Mouse (Mus musculus) limb, embryonic 12.5 days (tissue): Measurements from ENCODE around the gene Heatr6. TPM values are rescaled to one million over a fixed set of nuclear protein-coding genes. Genes with fewer than 3 reads are reported as not detected.

Experiments used
- ATAC-seq: fragments of 200-750 bp; cut with Nextera tagmentation; 2 replicates; pipeline ENCODE4 v1.8.0; 2017; ENCODE audit warnings: low read depth, moderate TSS enrichment; ENCODE audit not compliant: insufficient number of reproducible peaks, insufficient read depth, low FRiP score, low TSS enrichment
- H3K27ac ChIP-seq: fragments of 300-500 bp; sonication (generic); 2 replicates; pipeline ENCODE4 v1.5.1; 2016; ENCODE audit warnings: mild to moderate bottlenecking, moderate library complexity
- H3K27me3 ChIP-seq: fragments of 300-500 bp; sonication (generic); 2 replicates; pipeline ENCODE4 v1.6.1; 2016; ENCODE audit warnings: mild to moderate bottlenecking, moderate library complexity
- H3K36me3 ChIP-seq: fragments of 300-500 bp; sonication (generic); 2 replicates; pipeline ENCODE4 v1.6.1; 2016; ENCODE audit warnings: mild to moderate bottlenecking, moderate library complexity
- H3K4me1 ChIP-seq: fragments of 300-500 bp; sonication (generic); replicated peaks from 2 replicates; pipeline ENCODE4 v1.6.1; 2016
- H3K4me2 ChIP-seq: fragments of 300-500 bp; sonication (generic); 2 replicates; pipeline ENCODE4 v1.6.1; 2016; ENCODE audit warnings: mild to moderate bottlenecking, moderate library complexity
- H3K4me3 ChIP-seq: fragments of 300-500 bp; sonication (generic); replicated peaks from 2 replicates; pipeline ENCODE4 v1.5.1; 2016; ENCODE audit warnings: mild to moderate bottlenecking
- H3K9ac ChIP-seq: fragments of 300-500 bp; sonication (generic); replicated peaks from 2 replicates; pipeline ENCODE4 v1.6.1; 2016; ENCODE audit warnings: mild to moderate bottlenecking, moderate library complexity
- H3K9me3 ChIP-seq: fragments of 300-500 bp; sonication (generic); 2 replicates; pipeline ENCODE4 v1.6.1; 2016; ENCODE audit warnings: mild to moderate bottlenecking, moderate library complexity
- WGBS: fragments of 180-500 bp; shearing (Covaris S2); methylation state at CpG from one replicate; pipeline ENCODE4 v1.1.7; 2016; 5-methylcytosine and 5-hydroxymethylcytosine counted together
- polyA plus RNA-seq: library from polyadenylated mRNA; unstranded; fragments of >200 nt; fragmentation: Nextera tagmentation; extraction: Ambion mirVana; gene quantifications from 2 replicates; pipeline ENCODE4 v1.2.1, GENCODE M21; 2016

Heatr6 gene
- polyA plus RNA-seq: 30.4 and 30.8 TPM in 2 replicates

DNA sequence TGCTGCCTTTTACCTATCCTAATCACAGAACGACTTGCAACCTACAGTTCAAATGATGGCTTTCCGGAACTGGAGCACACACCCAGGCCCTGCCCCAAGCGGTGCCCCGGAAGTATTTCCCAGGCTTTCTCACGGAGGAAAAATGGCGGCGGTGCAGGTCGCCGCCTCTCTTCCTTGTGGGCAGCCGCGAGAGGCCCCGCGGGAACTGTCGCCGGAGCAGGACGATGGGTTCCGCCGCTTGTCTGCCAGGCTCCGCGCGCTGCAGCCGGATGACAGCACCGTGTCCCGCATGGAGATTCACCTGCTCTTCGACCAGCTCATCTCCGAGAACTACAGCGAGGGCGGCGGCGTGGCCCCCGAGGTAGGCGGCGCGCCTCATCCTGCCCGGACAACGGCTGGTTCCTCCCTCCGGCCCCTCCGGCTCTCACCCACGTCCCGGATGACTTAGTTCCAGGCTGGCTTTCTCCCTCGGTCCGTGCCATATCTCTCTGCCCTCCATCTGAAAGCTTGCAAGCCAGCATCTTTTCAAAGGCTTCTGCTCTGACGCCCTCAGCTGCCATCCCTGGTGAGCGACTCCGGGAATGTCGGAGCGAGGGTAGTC is at the start of gene Heatr6:
Gene Heatr6, plus strand, starts transcription at position 116 of the 601 bp plus-strand sequence.
- Histone ChIP-seq H3K4me1 (peaks cover 12% of the 10 kb centered on the region), H3K36me3 (peaks cover 29% of the 10 kb centered on the region), H3K4me3 (peak within 1 kb of the TSS; percentile 83), H3K9me3 (no peaks in the 10 kb centered on the region), H3K27me3 (no peaks in the 10 kb centered on the region; the same call in none of the 2 replicates), H3K4me2 (peak within 1 kb of the TSS; percentile 74), H3K9ac (peak within 1 kb of the TSS; percentile 84), H3K27ac (peak within 1 kb of the TSS; percentile 79)
- peak; percentile 94 for ATAC-seq
- WGBS: under 1% methylated on average over 47 of the region's 47 CpGs

DNA sequence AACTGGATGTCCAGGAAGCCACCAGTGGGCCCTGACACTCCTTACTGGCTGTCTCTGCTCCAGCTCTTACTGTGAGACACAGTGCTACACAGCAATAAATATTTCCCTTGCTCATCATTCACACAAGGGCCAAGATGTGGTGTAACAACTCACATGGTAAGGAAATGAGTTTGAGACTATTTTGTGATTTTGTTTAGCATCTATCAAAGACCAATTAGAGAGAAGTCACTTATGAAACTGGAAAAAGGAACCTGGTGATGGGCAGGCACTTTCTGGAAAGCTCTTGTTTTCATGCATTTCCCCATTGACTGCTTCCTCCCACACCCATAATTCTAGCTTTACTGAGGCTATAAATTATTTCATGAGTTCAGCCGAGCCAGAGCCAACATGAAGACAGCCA is 49.8 kb upstream of the Heatr6 start, which contains the start of gene Wfdc17:
Gene Wfdc17, plus strand, starts transcription at position 287 of the 400 bp plus-strand sequence.
- Histone ChIP-seq H3K4me3 (no peak within 1 kb of the TSS), H3K9me3 (no peaks in the 10 kb centered on the region), H3K27ac (no peak within 1 kb of the TSS), H3K4me1 (no peaks in the 10 kb centered on the region), H3K36me3 (no peaks in the 10 kb centered on the region), H3K27me3 (no peaks in the 10 kb centered on the region; the same call in 1 of the 2 replicates), H3K9ac (no peak within 1 kb of the TSS), H3K4me2 (no peak within 1 kb of the TSS)
- no peak for ATAC-seq
- WGBS: 13% methylated on average over 1 of the region's 1 CpGs

DNA sequence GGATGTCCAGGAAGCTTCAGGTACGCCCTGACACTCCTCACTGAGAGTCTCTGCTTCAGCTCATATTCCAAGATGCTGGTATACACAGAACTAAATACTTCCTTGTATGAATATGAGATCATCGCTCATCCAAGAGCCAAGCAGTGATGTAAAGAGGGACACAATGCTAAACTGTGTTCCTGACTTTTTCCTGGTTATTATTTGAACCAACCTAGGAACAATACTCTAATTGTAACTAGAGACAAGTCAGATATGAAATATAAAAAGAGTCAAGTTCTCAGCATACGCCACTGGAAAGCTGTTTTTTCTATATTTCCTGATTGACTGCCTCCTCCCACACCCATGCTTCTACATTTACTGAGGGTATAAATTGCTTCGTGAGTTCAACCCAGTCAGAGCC is 44.8 kb upstream of the Heatr6 start, which contains the start of gene Wfdc18:
Gene Wfdc18, plus strand, starts transcription at position 301 of the 400 bp plus-strand sequence.
- H3K4me2 ChIP-seq: no peak within 1 kb of the TSS
- ATAC-seq: no peak
- H3K4me3 ChIP-seq: no peak within 1 kb of the TSS
- no peak within 1 kb of the TSS for H3K27ac ChIP-seq
- no peak within 1 kb of the TSS for H3K9ac ChIP-seq
- no peaks in the 10 kb centered on the region for H3K27me3 ChIP-seq
- no peaks in the 10 kb centered on the region for H3K4me1 ChIP-seq
- H3K9me3 ChIP-seq: no peaks in the 10 kb centered on the region
- H3K36me3 ChIP-seq: no peaks in the 10 kb centered on the region
- 75% methylated on average over 4 of the region's 4 CpGs for WGBS

DNA sequence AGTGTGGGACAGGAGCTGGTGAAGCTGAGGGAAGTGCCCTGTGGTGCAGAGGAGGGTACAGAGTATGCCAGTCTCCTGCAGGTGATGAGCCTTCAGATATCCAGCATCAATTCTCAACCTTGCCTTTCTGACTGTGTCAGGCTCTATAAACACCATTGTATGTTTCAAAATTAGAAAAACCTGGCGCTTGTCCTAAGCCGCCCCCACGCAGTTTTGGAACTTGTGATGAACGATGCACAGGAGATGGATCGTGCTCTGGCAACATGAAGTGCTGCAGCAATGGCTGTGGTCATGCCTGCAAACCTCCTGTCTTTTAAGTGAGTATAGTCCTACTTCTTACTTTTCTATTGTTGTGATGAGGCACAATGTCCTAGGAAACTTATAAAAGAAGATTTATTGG is 43.8 kb upstream of the Heatr6 start:
- H3K27ac ChIP-seq: no peak overlapping the region
- H3K4me1 ChIP-seq: no peaks in the 10 kb centered on the region
- H3K4me3 ChIP-seq: no peak overlapping the region
- no peak for ATAC-seq
- H3K9ac ChIP-seq: no peak overlapping the region
- no peaks in the 10 kb centered on the region for H3K36me3 ChIP-seq
- 87% methylated on average over 5 of the region's 5 CpGs for WGBS
- H3K4me2 ChIP-seq: no peak overlapping the region
- no peaks in the 10 kb centered on the region for H3K27me3 ChIP-seq
- no peaks in the 10 kb centered on the region for H3K9me3 ChIP-seq

DNA sequence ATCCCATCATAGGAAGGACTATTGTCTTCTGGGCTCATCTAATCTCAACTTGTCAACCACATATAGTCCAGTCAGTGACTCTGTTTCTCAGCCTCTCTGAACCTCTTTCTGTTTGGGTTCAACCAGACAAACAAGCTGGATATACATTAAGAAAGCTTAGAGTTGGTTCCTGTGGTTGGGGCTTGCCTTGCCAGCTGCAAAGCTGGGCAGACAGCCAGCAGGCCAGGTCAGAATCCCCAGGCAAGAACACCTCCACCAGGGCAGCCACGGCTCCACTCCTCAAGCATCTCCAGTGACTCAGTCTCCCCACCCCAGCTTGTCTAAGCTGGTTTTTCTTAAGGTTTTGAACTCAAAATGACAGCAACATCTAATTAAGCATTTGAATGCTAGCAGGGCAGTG is 40.8 kb upstream of the Heatr6 start:
- Histone ChIP-seq H3K4me1 (no peaks in the 10 kb centered on the region), H3K9me3 (no peaks in the 10 kb centered on the region), H3K4me3 (no peak overlapping the region), H3K27ac (no peak overlapping the region), H3K27me3 (no peaks in the 10 kb centered on the region), H3K9ac (no peak overlapping the region), H3K4me2 (no peak overlapping the region), H3K36me3 (no peaks in the 10 kb centered on the region)
- WGBS: 89% methylated on average over 1 of the region's 1 CpGs
- no peak for ATAC-seq

DNA sequence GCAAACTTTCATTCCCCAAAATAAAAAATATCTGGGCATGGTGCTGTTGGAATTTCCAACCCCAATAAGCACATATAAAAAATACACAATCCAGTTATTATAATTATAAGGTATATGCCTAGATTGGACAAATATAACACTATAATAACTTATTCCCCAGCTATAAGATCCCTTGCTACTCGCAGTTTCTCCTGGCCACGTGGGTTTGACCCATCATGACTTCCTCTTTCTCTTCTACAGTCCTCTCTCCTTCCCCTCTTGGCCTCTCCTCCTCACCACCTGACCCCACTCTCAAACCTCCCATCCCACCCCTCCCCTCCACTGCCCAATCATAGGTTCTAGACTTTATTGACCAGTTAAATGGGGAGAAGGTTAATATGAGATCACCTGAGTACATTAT is 39.6 kb upstream of the Heatr6 start:
- no peak overlapping the region for H3K4me2 ChIP-seq
- H3K36me3 ChIP-seq: no peaks in the 10 kb centered on the region
- H3K27ac ChIP-seq: no peak overlapping the region
- no peak for ATAC-seq
- no peaks in the 10 kb centered on the region for H3K9me3 ChIP-seq
- no peaks in the 10 kb centered on the region for H3K4me1 ChIP-seq
- H3K4me3 ChIP-seq: no peak overlapping the region
- H3K9ac ChIP-seq: no peak overlapping the region
- no peaks in the 10 kb centered on the region for H3K27me3 ChIP-seq
- 82% methylated on average over 2 of the region's 2 CpGs for WGBS

DNA sequence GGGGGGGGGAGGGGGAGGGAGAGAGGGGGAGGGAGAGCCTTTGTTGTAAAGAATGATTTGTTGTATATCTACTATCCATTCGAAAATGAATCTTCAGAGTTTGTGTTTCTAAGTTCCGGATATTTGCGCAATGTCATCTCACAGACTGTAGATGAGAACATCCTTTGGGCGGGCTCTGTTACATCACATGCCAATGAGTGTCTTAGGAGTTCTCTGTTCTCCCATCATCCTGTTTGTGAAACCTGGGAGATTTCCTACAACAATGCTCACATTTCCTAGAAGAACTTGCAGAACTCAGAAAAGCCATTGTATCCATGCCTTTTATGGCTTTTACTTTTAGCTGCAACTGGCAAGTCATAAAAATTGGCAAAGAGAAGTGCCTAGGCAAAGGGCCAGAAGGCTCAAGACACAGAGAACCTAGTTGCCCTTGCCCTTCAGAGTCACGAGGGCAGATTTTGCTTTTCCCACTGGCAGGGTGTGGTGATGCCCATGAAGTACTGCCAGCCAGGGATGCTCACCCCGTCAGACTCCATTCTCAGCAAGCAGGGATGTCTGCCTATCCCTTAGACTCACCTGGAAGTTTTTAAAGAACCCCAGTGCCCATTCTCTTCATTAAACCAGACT is 36.3 kb upstream of the Heatr6 start:
- Histone ChIP-seq H3K9ac (no peak overlapping the region), H3K4me1 (no peaks in the 10 kb centered on the region), H3K9me3 (no peaks in the 10 kb centered on the region), H3K27me3 (no peaks in the 10 kb centered on the region), H3K27ac (no peak overlapping the region), H3K4me3 (no peak overlapping the region), H3K36me3 (no peaks in the 10 kb centered on the region), H3K4me2 (no peak overlapping the region)
- no peak for ATAC-seq
- WGBS: 92% methylated on average over 6 of the region's 6 CpGs

- Histone ChIP-seq H3K4me1 (no peaks in the 10 kb centered on the region), H3K36me3 (no peaks in the 10 kb centered on the region), H3K9me3 (no peaks in the 10 kb centered on the region), H3K27me3 (no peaks in the 10 kb centered on the region), H3K4me2 (no peak overlapping the region), H3K4me3 (no peak overlapping the region), H3K9ac (no peak overlapping the region), H3K27ac (no peak overlapping the region)
- no peak for ATAC-seq
These were observed 32.7 kb upstream of the Heatr6 start for GRCm38 (mm10) chr11:83720766-83721165.

DNA sequence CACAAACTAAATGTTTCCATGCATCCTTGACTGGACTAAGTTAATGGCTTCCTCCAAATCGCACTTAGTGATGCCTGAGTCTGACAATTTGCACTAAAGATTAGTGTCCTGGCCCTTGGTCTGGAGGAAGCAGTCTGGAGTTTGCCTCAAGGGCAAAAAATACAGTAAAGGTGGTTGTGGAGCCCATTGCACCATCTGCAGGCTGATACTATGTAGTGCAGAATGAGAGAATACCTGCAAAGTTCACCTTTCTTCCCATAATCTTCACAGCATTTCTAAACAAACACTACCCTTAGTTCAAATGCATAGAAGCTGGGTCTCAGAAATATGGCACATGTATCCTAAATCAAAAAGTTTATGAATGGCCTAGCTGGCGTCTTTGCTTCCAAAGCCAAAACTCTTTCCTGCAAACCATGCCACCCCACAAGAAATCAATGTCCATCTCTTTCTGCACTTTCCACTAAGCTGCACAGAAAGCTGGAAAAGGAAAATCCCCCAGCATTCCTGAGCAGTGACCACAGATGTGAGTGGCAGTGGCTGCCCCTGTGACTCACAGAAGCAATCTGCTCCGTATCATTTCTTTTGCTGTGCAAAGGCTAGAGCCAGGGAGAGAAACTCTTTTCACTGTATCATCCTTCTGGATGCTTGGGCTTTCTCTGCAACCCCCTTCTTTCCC is 24.6 kb upstream of the Heatr6 start:
- no peaks in the 10 kb centered on the region for H3K36me3 ChIP-seq
- H3K4me1 ChIP-seq: no peaks in the 10 kb centered on the region
- WGBS: 67% methylated on average over 3 of the region's 3 CpGs
- no peaks in the 10 kb centered on the region for H3K9me3 ChIP-seq
- no peak for ATAC-seq
- no peak overlapping the region for H3K9ac ChIP-seq
- H3K4me2 ChIP-seq: no peak overlapping the region
- no peak overlapping the region for H3K27ac ChIP-seq
- no peak overlapping the region for H3K4me3 ChIP-seq
- no peaks in the 10 kb centered on the region for H3K27me3 ChIP-seq

- no peak overlapping the region for H3K27ac ChIP-seq
- WGBS: 91% methylated on average over 1 of the region's 1 CpGs
- H3K9ac ChIP-seq: no peak overlapping the region
- H3K27me3 ChIP-seq: no peaks in the 10 kb centered on the region
- H3K4me1 ChIP-seq: no peaks in the 10 kb centered on the region
- no peaks in the 10 kb centered on the region for H3K9me3 ChIP-seq
- H3K36me3 ChIP-seq: no peaks in the 10 kb centered on the region
- no peak overlapping the region for H3K4me3 ChIP-seq
- no peak overlapping the region for H3K4me2 ChIP-seq
- ATAC-seq: no peak
These were observed 22.4 kb upstream of the Heatr6 start for GRCm38 (mm10) chr11:83731116-83731515.

- no peak for ATAC-seq
- WGBS: 80% methylated on average over 5 of the region's 5 CpGs
- H3K4me3 ChIP-seq: no peak overlapping the region
- H3K27ac ChIP-seq: no peak overlapping the region
- no peaks in the 10 kb centered on the region for H3K27me3 ChIP-seq
- no peak overlapping the region for H3K4me2 ChIP-seq
- H3K36me3 ChIP-seq: no peaks in the 10 kb centered on the region
- no peaks in the 10 kb centered on the region for H3K9me3 ChIP-seq
- no peak overlapping the region for H3K9ac ChIP-seq
- no peaks in the 10 kb centered on the region for H3K4me1 ChIP-seq
These were observed 20.3 kb upstream of the Heatr6 start for GRCm38 (mm10) chr11:83733071-83733640.
